Mouse (Mus musculus) right cerebral cortex, postnatal 4 days (tissue): ENCODE data around the gene Zfp382.
"Not testable (repeated sequence)": the region's sequence is repeated elsewhere in the genome, so short reads cannot be mapped to it uniquely, and the experiment has no call there.

Experiments
- DNase-seq: peaks from one replicate; pipeline ENCODE4 v3.0.0-alpha.2; 2022

Gene Zfp382

DNA sequence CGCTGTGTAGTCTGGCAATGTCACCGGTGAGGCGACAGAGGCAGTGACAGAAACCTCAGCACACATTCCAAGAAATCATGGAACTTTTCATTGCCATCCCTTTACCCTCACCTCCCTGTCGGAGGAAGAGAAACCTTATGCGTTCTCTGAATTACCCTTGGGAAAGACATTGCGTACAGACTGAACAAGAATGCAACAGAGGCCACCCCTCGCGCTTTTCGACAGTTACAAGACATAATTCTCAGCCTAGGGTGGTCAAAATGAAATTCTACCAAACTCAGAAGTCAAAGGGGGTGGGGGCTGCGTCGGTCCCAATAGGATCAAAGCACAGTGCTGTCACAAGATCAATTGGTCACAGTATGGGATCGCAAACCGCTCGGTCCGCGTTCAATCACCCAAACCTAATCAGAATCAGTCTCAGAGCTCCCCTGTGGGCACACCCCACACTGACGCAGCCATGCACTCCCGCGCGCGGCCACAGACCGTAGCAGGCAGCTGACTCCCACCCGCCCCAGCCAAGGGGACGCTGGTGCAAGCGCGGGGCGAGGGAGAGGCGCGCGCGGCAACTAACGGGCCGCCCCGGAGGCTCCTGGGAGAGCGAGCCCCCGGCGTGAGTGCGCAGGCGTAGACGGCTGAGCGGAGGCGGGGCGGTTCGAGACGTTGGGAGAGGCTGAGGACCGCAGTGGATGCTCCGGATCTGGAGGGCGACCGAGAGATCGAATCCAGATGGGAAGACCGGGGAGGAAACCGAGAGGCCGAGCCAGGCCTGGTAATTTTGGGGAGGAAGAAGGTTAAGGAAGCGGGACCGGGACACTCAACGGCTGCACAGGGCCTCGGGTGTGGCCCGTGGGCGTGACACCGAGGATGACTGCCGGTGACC lies at the start of gene Zfp382:
Zfp382 (plus strand) TSS at position 635 of the 880 bp plus-strand sequence.
- peak; percentile 91 for DNase-seq

DNA sequence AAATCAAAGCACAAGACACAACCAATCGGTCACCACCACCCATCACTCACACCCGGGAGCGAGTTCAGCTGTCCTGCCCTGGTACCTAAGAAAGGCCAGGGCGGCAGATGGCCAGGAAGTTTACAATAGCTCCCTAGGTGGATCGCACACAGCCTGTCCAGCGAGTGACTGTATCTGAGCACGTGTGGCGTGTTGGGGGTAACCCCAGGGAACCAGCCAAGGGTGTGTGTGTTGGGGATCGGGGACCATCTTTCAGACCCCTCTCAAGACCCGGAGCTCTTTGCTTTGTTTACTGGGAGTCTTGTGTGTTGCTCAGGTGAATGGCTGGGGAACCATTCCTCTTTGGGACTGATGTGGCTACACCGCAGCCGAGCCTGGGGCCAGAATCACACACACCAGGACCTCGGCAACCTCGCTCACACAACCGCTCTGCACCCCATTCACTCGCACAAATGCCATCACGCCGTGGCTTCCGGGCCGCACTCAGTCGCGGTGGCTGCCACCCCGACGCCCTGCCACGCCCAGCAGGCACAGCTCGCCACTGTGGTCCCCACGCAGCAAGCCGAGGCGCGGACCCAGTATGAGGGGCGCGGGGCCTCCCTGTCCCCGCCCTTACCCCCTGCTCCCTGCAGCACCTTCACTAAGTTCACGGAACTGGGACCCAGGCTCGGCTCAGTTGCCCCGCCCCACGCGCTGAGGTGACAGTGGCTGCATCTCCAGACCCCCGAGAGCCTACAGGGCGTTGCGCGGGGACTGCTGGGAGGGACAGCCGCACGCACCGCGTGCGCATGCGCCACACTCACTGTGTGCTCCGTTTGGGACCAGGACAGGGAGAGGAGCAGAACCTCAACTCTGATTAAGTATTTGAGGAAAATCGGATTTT lies 49.4 kb upstream of the Zfp382 start, which contains the start of gene Zfp82:
Zfp82 (minus strand) TSS at position 755 of the 883 bp plus-strand sequence.
- DNase-seq: peak; percentile 82

DNA sequence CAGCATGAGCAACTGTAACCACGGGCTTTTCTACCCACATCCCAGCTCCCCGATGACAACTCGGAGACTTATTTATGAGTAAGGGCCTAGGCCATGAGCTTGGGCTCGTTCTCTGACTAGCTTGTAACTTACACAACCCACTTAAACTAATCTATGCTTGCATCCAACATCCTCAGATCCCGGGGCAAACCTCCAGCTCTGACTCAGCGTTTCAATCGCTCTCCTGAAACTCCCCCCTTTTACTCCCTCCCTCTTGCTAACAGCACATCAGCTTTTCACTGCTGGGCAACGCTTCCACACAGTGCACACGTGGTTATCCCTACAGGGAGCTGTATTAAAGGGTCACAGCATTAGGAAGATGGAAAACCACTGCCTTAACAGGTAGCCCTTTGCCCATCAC lies 35.2 kb upstream of the Zfp382 start:
- DNase-seq: no peak

GRCm38 (mm10) chr7:30089405-30089804 lies 32.3 kb upstream of the Zfp382 start:
- DNase-seq: no peak

GRCm38 (mm10) chr7:30090092-30090969 lies 31.4 kb upstream of the Zfp382 start, which contains the start of the genes Gm26920 and Zfp566:
Gene Gm26920, minus strand, starts transcription at chr7:30090410.
Gene Zfp566, minus strand, starts transcription at chr7:30090527.
- DNase-seq: peak; percentile 92

DNA sequence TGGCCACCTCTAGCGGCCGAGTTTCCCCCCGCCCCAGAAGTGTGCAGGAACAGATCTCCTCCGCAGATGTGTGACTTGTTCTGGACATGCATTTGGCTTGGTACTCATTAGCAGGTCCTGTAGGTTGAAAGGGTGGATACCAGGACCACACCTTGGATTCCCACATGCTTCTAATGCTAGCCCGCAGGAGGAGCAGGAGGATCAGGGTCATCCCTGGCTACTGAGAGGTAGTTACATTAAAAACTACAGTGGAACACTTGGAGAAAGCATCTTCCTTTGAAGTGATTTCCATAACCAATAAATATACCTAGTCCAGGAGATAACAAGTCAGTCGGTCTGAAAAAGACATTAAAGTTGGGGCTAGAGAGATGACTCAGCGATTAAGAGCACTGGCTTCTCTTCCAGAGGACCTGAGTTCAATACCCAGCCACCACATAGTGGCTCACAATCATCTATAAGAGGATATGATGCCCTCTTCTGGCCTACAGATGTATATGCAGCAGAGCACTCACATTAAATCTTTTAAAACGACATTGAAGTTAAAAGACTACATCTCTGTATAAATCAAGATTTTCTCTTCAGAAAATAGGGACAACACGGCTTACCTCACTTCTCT lies 30.7 kb upstream of the Zfp382 start:
- no peak for DNase-seq

GRCm38 (mm10) chr7:30092666-30093065 lies 29.1 kb upstream of the Zfp382 start:
- no peak for DNase-seq

- no peak for DNase-seq
These were observed 27.8 kb upstream of the Zfp382 start for GRCm38 (mm10) chr7:30093918-30094415.

DNA sequence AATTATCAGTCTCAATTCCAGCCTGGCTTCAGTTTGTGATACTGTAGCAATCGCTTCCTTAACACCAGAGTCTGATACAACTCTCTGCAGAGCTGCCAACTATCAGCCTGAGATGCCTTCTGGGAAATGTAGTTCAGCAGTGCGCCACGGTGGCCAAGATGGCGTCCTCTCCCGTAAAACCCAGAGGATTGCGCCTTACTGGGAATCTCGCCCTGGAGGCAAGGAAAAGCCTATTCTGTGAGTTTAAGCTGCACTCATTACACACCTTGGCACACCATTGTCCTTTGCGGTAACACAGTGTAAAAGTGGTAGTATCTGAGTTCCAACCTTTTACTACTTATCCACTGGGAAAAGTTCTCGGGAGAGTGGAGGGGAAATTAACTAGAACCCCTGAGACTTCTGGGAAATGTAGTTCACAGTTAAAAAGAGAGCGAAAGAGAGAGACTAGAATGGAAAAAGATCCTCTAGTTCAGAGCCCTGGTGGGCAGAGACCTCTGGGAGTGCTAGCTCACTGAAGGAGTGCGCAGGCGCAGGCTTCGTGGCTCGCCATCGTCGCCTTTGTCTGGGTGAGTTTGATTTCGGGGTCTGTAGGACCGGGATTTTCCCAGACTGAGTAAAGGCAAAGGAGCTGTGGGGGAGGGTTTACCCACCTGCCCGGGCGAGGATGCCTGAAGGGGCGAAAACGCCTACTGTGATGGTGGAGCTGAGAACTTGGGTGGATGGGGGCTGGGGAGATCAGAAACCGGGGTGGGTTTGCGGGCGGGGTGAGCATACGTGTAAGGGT lies 26.9 kb upstream of the Zfp382 start, which contains the start of gene Zfp260:
Zfp260 (plus strand) TSS at position 132 of the 784 bp plus-strand sequence.
- DNase-seq: peak; percentile 92

GRCm38 (mm10) chr7:30095551-30096125 lies 26.1 kb upstream of the Zfp382 start:
- no peak for DNase-seq

DNA sequence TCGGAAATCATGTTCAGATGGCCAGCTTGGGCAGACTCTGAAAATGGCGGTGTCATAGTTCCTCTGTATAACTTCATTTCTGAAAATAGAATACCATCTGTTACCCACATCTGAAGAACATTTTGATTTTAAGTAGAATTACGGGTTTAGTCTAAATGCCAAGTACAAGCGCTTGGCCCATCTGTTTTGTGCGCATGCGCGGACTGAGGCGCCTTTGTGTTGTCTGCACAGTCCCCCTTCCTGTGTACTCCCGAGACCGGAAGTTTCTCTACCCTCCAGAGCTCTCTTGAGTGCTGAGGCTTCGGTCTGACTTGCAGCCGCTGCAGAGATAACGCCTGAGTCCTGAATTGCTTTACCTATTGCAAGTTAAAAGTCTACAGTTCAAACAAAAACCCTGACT lies 22.4 kb upstream of the Zfp382 start:
- DNase-seq: peak; percentile 82

DNA sequence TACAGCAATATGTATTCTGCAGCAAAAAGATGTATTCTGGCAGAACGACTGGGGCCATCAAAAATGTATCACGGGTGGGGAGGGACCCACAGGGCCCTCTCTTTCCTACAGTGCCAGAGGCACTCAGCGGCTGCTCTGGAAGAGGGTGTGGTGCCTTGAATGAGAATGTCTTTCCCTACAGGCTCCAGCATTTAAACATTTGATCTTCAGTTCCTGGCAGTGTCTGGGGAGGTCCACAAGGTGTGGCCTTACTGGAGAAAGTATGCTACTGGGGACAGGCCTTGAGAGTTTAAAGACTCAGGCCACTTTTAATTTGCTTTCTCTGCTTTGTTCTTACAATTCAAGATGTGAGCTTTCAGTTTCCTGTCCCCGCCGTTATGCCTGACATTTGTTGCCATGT lies 5.7 kb upstream of the Zfp382 start:
- DNase-seq: no peak

- not testable (repeated sequence) for DNase-seq
These were observed 3.8 kb upstream of the Zfp382 start for GRCm38 (mm10) chr7:30117935-30118334.

GRCm38 (mm10) chr7:30122188-30122530 lies 417 bp downstream of the Zfp382 start:
- no peak for DNase-seq

DNA sequence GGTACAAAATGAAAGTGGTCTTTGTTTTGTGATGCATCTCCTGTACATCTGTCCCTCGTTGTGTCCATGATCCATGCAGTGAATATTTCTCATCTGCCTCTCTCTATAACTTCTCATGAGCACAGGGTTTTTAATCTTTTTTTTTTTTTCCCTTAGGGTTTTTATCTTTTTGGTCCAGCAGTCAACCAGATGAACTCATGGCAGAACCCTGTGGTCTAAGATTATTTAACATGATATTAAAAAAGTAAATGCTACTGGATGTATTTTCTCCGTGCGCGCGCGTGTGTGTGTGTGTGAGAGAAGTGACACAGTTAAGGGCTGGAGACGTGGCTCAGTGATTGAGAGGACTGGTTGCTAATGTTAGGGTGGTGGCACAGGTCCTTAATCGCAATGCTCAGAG lies 8.2 kb downstream of the Zfp382 start:
- DNase-seq: no peak

- no peak for DNase-seq
These were observed 10.7 kb downstream of the Zfp382 start for GRCm38 (mm10) chr7:30132396-30132795.

GRCm38 (mm10) chr7:30136826-30137225 lies 15.1 kb downstream of the Zfp382 start:
- DNase-seq: no peak

DNA sequence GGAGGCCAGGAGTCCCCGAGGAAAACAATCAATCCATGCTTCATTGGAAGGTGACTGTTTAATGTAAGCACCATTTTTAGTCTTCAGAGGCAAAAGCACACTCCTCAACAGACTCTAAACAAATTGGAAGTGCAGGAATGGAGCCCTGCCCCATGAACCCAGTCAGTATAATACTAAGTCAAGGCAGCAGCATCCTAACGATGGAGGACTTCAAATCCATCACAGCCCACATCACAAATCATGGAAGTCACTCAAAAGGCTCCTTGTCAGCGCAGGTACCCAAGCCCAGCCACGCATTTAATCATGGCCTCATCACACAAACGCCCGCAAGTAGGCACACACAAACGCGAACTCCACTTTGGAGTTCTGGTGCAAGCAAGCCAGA lies 21.4 kb downstream of the Zfp382 start:
- DNase-seq: no peak

GRCm38 (mm10) chr7:30143555-30144209 lies 21.9 kb downstream of the Zfp382 start:
- peak; percentile 81 for DNase-seq

GRCm38 (mm10) chr7:30147011-30147410 lies 25.3 kb downstream of the Zfp382 start:
- DNase-seq: no peak
